Mouse (Mus musculus) liver, postnatal 0 days (tissue): ENCODE measurements around the gene Jak2.

Experiments used
- CTCF ChIP-seq: sonication (generic); IDR thresholded peaks from 2 replicates; pipeline ENCODE4 v1.5.1; 2016; ENCODE audit warnings: antibody characterized with exemption, low read depth
- EP300 ChIP-seq: IDR thresholded peaks from 2 replicates; pipeline ENCODE4 v1.6.1; 2016; ENCODE audit warnings: antibody characterized with exemption, low read depth, mild to moderate bottlenecking

- 0 out of 2 replicates have a peak, but pooled peaks have one; percentile 20 for TF ChIP-seq CTCF
- no peak for TF ChIP-seq EP300
Observed at GRCm38 (mm10) chr19:29268788-29269321, 17.2 kb downstream of the Jak2 start.
